Mouse (Mus musculus) inflammation-experienced regulatory T-cells (primary cell): ENCODE data around the gene Dmrtc1b. TPM values are rescaled to one million over a fixed set of nuclear protein-coding genes. Genes with fewer than 3 reads are reported as not detected.

Source experiments
- polyA plus RNA-seq, 2 experiments: library from polyadenylated mRNA; unstranded; fragments of 100-300 nt; shearing (Covaris generic); gene quantifications; one replicate each; pipeline ENCODE4 v1.2.1; 2017

The Dmrtc1b gene
- not detected for polyA plus RNA-seq

GRCm38 (mm10) chrX:102707535-102707934 lies at the start of gene Dmrtc1b, which contains the start of gene Gm9112:
TSS of gene Dmrtc1b (plus strand) at chrX:102707865.
TSS of gene Gm9112 (minus strand) at chrX:102707635.

GRCm38 (mm10) chrX:102686872-102687271 lies 20.8 kb upstream of the Dmrtc1b start, which contains the start of gene Gm3880:
TSS of gene Gm3880 (minus strand) at chrX:102686972.

Other genes with a start within 250 kb of the Dmrtc1b start
- 10 to 100 TPM; 13.6 to 19.2 TPM for gene Hdac8, start 202.5 kb upstream of the Dmrtc1b start, polyA plus RNA-seq
- gene Phka1, start 63.6 kb upstream of the Dmrtc1b start, polyA plus RNA-seq, result under 1 TPM; 0.06 to 0.56 TPM
- not detected for gene Gm3880, start 20.9 kb upstream of the Dmrtc1b start, polyA plus RNA-seq
- gene Gm9112, start 230 bp upstream of the Dmrtc1b start, polyA plus RNA-seq, result not detected
- under 1 TPM in 1 of 2 experiments, not detected in 1; 0.51 TPM for gene Dmrtc1c1, start 95.1 kb downstream of the Dmrtc1b start, polyA plus RNA-seq
- gene Dmrtc1c2, start 146.8 kb downstream of the Dmrtc1b start, polyA plus RNA-seq, result not detected
- not detected for gene 1700031F05Rik, start 160.1 kb downstream of the Dmrtc1b start, polyA plus RNA-seq
- not detected for gene Dmrtc1a, start 200.8 kb downstream of the Dmrtc1b start, polyA plus RNA-seq
- gene 1700011M02Rik, start 201.0 kb downstream of the Dmrtc1b start, polyA plus RNA-seq, result not detected
- gene 1700018G05Rik, start 220.5 kb downstream of the Dmrtc1b start, polyA plus RNA-seq, result not detected